Mouse (Mus musculus) heart, embryonic 15.5 days (tissue): ENCODE measurements around the gene Washc1. TPM values are rescaled to one million over a fixed set of nuclear protein-coding genes. Genes with fewer than 3 reads are reported as not detected.
"Not testable (repeated sequence)": the region's sequence is repeated elsewhere in the genome, so short reads cannot be mapped to it uniquely, and the experiment has no call there.

Experiments used
- ATAC-seq: fragments of 200-750 bp; cut with Nextera tagmentation; replicated peaks from 2 replicates; pipeline ENCODE4 v1.8.0; 2017; ENCODE audit warnings: low read depth, moderate TSS enrichment; ENCODE audit not compliant: insufficient number of reproducible peaks, insufficient read depth, low FRiP score
- H3K27ac ChIP-seq: fragments of 300-500 bp; sonication (generic); 2 replicates; pipeline ENCODE4 v1.5.1; 2015; ENCODE audit warnings: mild to moderate bottlenecking, inconsistent platforms
- H3K27me3 ChIP-seq: fragments of 300-500 bp; sonication (generic); 2 replicates; pipeline ENCODE4 v1.6.1; 2015; ENCODE audit warnings: inconsistent platforms
- H3K36me3 ChIP-seq: fragments of 300-500 bp; sonication (generic); 2 replicates; pipeline ENCODE4 v1.6.1; 2015; ENCODE audit warnings: mild to moderate bottlenecking, inconsistent platforms
- H3K4me1 ChIP-seq: fragments of 300-500 bp; sonication (generic); replicated peaks from 2 replicates; pipeline ENCODE4 v1.6.1; 2015; ENCODE audit warnings: inconsistent platforms
- H3K4me2 ChIP-seq: fragments of 300-500 bp; sonication (generic); 2 replicates; pipeline ENCODE4 v1.6.1; 2015; ENCODE audit warnings: inconsistent platforms, mild to moderate bottlenecking, moderate library complexity
- H3K4me3 ChIP-seq: fragments of 300-500 bp; sonication (generic); 2 replicates; pipeline ENCODE4 v1.5.1; 2015; ENCODE audit warnings: mild to moderate bottlenecking, inconsistent platforms
- H3K9ac ChIP-seq: fragments of 300-500 bp; sonication (generic); 2 replicates; pipeline ENCODE4 v1.6.1; 2015; ENCODE audit warnings: mild to moderate bottlenecking, inconsistent platforms
- H3K9me3 ChIP-seq: fragments of 300-500 bp; sonication (generic); replicated peaks from 2 replicates; pipeline ENCODE4 v1.6.1; 2016; ENCODE audit warnings: inconsistent platforms
- WGBS: fragments of 180-500 bp; shearing (Covaris S2); methylation state at CpG from one replicate; pipeline ENCODE4 v1.1.7; 2015; ENCODE audit warnings: mixed read lengths; 5-methylcytosine and 5-hydroxymethylcytosine counted together
- polyA plus RNA-seq: library from polyadenylated mRNA; unstranded; fragments of >200 nt; fragmentation: Nextera tagmentation; extraction: Ambion mirVana; gene quantifications from 2 replicates; pipeline ENCODE4 v1.2.1, GENCODE M21; 2015

The Washc1 gene
- polyA plus RNA-seq, 1 experiment from 2014 or later: 25.5 TPM

- H3K27me3 ChIP-seq, H3K9me3 ChIP-seq, H3K27ac ChIP-seq, H3K4me2 ChIP-seq, ATAC-seq, H3K36me3 ChIP-seq, H3K4me3 ChIP-seq, H3K9ac ChIP-seq, H3K4me1 ChIP-seq: not testable (repeated sequence)
- WGBS: 97% methylated on average over 5 of the region's 5 CpGs
These were observed 55.8 kb downstream of the Washc1 start for GRCm38 (mm10) chr17:66167141-66167540.

Other genes with a start within 250 kb of the Washc1 start
- 51.1 and 60.7 TPM in 2 replicates for gene Ralbp1, start 225.7 kb upstream of the Washc1 start, polyA plus RNA-seq
- gene Twsg1, start 160.3 kb upstream of the Washc1 start, polyA plus RNA-seq: 92.9 and 110 TPM in 2 replicates
- 19.1 and 20.7 TPM in 2 replicates for gene Ankrd12, start 34.5 kb upstream of the Washc1 start, polyA plus RNA-seq
- gene Ndufv2, start 10.0 kb upstream of the Washc1 start, polyA plus RNA-seq: 565 and 672 TPM in 2 replicates
- 9.5 and 12.4 TPM in 2 replicates for gene Ddx11, start 12.0 kb downstream of the Washc1 start, polyA plus RNA-seq